Mouse (Mus musculus): ENCODE measurements at regions not wholly inside any gene's neighbourhood (a gene's known extent, or its start where the extent isn't known, plus 50 kb on each side); places are given as distances from the start of the nearest gene placed in this dataset.
"Not testable (repeated sequence)": the region's sequence is repeated elsewhere in the genome, so short reads cannot be mapped to it uniquely, and the experiment has no call there.

- no peak for DNase-seq (ENCODE audit: low spot score)
Measured at GRCm38 (mm10) chr1:7388627-7389026, 2580.9 kb downstream of the Gm37988 start.

- DNase-seq (ENCODE audit: low spot score) = no peak
Measured at GRCm38 (mm10) chr1:7393508-7393907, 2585.8 kb downstream of the Gm37988 start.

- DNase-seq (ENCODE audit: low spot score) = no peak
Measured at GRCm38 (mm10) chr1:7394161-7394560, 2586.5 kb downstream of the Gm37988 start.

- DNase-seq (ENCODE audit: low spot score) = no peak
Measured at GRCm38 (mm10) chr1:7395527-7395926, 2587.8 kb downstream of the Gm37988 start.

- peak; percentile 50 for DNase-seq (ENCODE audit: low spot score)
Measured at GRCm38 (mm10) chr1:7396867-7397806, 2589.4 kb downstream of the Gm37988 start.

- peak; percentile 97 for DNase-seq (ENCODE audit: low spot score)
Measured at GRCm38 (mm10) chr1:7397807-7398446, 2590.2 kb downstream of the Gm37988 start.

- no peak for DNase-seq (ENCODE audit: low spot score)
Measured at GRCm38 (mm10) chr1:7398678-7399218, 2591.1 kb downstream of the Gm37988 start.

- not testable (repeated sequence) for DNase-seq (ENCODE audit: low spot score)
Measured at GRCm38 (mm10) chr1:7405651-7406050, 2598.0 kb downstream of the Gm37988 start.

- DNase-seq (ENCODE audit: low spot score) = no peak
Measured at GRCm38 (mm10) chr1:7414444-7414843, 2606.8 kb downstream of the Gm37988 start.

- DNase-seq (ENCODE audit: low spot score) = no peak
Measured at GRCm38 (mm10) chr1:7451660-7452155, 2644.0 kb downstream of the Gm37988 start.

GRCm38 (mm10) chr1:7454931-7455330 lies 2647.2 kb downstream of the Gm37988 start:
- DNase-seq (ENCODE audit: low spot score) = no peak

- DNase-seq (ENCODE audit: low spot score) = no peak
Measured at GRCm38 (mm10) chr1:7457895-7458294, 2650.2 kb downstream of the Gm37988 start.

GRCm38 (mm10) chr1:7494096-7494495 lies 2686.4 kb downstream of the Gm37988 start:
- no peak for DNase-seq (ENCODE audit: low spot score)

GRCm38 (mm10) chr1:7499042-7499441 lies 2691.3 kb downstream of the Gm37988 start:
- DNase-seq (ENCODE audit: low spot score) = no peak

GRCm38 (mm10) chr1:7502363-7502762 lies 2694.7 kb downstream of the Gm37988 start:
- no peak for DNase-seq (ENCODE audit: low spot score)

- DNase-seq (ENCODE audit: low spot score) = no peak
Measured at GRCm38 (mm10) chr1:7518791-7519190, 2711.1 kb downstream of the Gm37988 start.

- no peak for DNase-seq (ENCODE audit: low spot score)
Measured at GRCm38 (mm10) chr1:7533506-7533905, 2725.8 kb downstream of the Gm37988 start.

- DNase-seq (ENCODE audit: low spot score) = no peak
Measured at GRCm38 (mm10) chr1:7535191-7535590, 2727.5 kb downstream of the Gm37988 start.

GRCm38 (mm10) chr1:7543492-7543891 lies 2735.8 kb downstream of the Gm37988 start:
- no peak for DNase-seq (ENCODE audit: low spot score)

- no peak for DNase-seq (ENCODE audit: low spot score)
Measured at GRCm38 (mm10) chr1:7548261-7548660, 2740.6 kb downstream of the Gm37988 start.

- no peak for DNase-seq (ENCODE audit: low spot score)
Measured at GRCm38 (mm10) chr1:7574787-7575186, 2767.1 kb downstream of the Gm37988 start.

GRCm38 (mm10) chr1:7586409-7586808 lies 2778.7 kb downstream of the Gm37988 start:
- no peak for DNase-seq (ENCODE audit: low spot score)

GRCm38 (mm10) chr1:7591327-7591726 lies 2783.6 kb downstream of the Gm37988 start:
- DNase-seq (ENCODE audit: low spot score) = no peak

Data from ovary, postnatal 36 days (tissue).